Mouse (Mus musculus) ovary, postnatal 10 days (tissue): Measurements from ENCODE around the gene Rnf141.

ENCODE experiments used
- DNase-seq: peaks from one replicate; pipeline ENCODE4 v3.0.0; 2022; ENCODE audit warnings: low spot score

Gene Rnf141

GRCm38 (mm10) chr7:110833024-110833423 lies 11.2 kb downstream of the Rnf141 start:
- DNase-seq: no peak

GRCm38 (mm10) chr7:110823995-110824953 lies 20.0 kb downstream of the Rnf141 start:
- no peak for DNase-seq

DNA sequence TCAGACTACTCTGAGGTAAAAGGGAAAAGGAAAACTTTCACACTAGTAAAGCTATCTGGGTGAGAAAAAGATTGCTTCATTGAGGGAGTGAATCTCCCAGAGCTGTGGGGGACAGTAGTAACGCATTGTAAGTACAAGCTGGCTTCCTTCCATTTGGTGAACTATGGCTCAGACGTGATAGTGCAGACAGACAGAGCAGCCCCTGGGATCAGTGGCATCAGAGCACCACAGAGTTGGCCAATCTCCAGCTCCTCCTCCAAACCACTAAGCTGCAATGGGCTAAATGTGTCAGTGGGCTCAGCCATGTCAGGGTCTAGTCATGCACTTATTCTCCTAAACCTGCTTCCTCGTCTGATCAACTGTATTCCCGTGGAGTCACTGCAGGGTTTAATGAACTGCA lies 20.7 kb downstream of the Rnf141 start:
- DNase-seq: no peak

DNA sequence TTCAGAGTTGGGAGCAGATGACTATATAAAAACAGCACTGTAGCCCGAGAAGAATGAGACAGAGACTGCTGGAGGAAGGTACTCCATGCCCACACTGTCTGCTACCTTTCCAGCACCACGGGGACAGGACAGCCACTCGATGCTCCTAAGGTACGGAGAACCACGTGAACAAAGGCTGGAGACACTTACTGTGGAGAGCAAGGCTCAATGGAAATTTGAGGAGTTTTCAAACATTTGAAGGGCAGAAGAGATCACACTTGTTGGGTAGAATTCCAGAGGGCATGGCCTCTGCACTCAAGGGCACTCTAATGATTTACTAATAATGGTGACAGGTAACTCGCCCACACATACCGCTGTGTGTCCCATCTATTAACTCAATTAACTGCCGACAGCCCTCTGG lies 21.2 kb downstream of the Rnf141 start:
- DNase-seq: no peak

DNA sequence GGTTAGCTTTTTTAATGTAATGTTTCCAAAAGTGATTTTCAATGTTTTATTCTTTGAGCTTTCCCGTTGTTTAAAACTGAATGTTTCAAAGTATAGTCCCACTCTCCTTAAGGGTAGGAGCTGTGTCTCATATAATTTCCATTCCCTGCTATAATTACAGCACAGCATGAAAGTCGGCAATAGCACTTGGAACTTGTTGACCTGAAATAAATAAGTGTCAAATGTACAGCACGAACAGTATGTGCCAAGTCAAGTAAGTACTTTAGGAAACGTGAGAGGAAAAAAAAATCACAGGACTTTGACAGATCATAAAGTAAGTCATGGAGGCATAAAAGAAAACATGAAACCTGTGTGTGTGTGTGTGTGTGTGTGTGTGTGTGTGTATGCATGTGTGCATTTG lies 22.2 kb downstream of the Rnf141 start:
- DNase-seq: no peak

DNA sequence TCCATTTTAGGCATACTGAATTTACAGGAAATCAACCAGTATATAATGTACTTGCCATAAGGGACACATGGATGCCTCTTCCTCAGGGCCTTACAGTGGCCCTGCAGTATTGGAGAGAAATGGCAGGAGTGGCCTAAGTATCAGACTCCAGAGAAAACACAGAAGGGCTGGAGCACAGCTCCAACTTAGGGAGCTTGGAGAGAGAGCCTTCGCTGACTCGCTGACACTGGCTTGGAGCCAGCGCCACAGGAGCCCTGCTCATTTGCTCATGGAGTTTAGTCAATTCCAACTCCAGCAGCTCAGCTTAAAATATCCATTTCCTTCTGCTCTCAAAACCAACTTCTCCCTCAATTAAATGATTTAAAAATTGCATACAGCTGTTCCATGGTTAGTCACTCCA lies 22.6 kb downstream of the Rnf141 start:
- DNase-seq: no peak

DNA sequence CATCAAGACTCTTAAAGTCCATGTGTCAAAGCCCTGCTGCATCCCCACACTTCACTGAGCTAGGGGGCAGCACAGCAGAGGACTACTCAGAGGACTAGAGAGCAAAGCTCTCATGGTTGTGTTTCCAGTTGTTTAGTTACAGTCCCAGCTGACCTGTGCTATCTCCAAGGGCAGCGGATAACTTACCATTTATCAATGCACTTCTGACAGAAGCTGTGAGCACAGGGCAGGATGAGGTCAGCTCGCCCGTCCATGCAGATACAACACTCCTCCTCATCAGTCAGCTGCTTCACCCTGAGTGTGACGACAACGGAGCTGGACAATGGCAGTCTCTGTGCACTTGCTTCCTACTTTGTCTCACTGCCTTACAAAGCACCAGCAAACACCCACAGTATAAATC lies 23.2 kb downstream of the Rnf141 start:
- DNase-seq: no peak

- no peak for DNase-seq
These were observed 25.4 kb downstream of the Rnf141 start for GRCm38 (mm10) chr7:110818787-110819350.

GRCm38 (mm10) chr7:110818206-110818605 lies 26.1 kb downstream of the Rnf141 start:
- no peak for DNase-seq

DNA sequence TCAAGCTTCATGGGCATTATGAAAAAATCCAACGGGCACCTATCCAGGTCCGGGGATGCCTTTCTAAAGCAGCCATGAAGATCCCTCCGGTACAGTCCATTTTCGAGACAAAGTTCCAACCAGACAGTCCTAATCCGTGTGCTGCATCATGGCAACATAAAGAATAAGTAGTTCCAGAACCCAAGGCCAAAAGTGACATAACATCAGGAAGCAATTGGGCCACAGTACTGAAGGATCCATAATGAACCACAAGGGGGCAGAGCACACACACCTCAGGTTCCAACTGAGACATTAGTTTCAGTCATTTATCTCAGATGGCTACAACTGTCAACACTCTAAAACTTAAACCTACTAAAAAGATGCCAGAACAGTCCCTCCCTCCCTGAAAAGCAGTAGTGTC lies 28.2 kb downstream of the Rnf141 start:
- no peak for DNase-seq

DNA sequence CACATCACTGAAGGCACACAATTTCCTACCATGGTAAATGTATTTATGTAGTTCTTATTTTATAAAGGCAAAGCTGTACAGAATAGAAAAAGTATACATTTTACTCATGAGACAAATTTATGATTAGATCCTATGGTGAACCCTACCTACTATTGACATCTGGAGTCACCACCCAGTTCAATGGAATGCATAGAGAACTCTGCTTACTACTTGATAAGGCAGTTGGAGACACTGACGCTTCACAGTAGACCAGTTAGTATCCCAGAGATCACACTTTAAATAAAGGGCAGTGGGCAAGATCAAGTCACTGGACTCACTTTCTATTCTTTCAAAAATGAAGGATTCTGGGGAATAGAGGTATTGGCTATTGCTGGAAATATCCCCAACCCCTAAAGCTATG lies 30.3 kb downstream of the Rnf141 start:
- DNase-seq: no peak

DNA sequence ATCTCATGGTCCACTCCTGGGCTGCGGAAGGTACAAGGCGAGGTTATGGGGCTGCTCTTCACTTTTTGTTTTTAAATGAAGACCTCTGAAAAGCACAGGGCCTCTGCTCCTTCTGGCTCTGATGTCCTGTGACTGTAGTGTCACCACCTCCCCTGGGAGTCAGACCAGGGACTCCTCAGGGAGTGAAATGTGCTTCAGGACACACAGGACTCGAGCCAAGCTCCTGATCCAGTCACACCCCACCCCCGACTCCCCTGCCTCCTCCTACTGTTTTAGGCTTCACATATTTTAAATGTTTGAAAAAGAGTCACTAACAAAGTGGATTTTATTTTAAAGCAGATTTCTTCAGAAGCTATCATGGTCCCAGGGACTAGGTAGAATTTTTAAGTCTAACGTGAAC lies 32.7 kb downstream of the Rnf141 start:
- DNase-seq: no peak

GRCm38 (mm10) chr7:110810995-110811394 lies 33.3 kb downstream of the Rnf141 start:
- no peak for DNase-seq

GRCm38 (mm10) chr7:110809585-110810557 lies 34.4 kb downstream of the Rnf141 start:
- DNase-seq: no peak

DNA sequence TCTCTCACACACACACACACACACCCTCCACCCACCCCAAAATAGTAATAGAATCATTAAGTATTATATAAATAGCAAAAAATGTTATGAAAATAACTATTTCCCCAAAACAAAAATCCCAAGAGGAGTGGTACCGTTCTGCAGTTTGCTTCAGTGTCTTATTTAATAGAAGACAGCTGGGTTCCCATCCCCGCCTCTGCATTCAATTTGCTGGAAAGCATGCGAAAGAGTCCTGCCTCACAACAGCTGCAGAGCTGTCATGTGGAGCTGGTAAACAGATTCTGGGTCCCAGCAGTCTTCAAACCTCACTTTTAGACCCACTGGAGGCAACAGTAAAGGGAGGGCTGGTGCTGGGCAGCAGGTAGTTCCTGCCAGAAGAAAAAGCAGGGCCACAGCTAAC lies 35.3 kb downstream of the Rnf141 start:
- DNase-seq: no peak

DNA sequence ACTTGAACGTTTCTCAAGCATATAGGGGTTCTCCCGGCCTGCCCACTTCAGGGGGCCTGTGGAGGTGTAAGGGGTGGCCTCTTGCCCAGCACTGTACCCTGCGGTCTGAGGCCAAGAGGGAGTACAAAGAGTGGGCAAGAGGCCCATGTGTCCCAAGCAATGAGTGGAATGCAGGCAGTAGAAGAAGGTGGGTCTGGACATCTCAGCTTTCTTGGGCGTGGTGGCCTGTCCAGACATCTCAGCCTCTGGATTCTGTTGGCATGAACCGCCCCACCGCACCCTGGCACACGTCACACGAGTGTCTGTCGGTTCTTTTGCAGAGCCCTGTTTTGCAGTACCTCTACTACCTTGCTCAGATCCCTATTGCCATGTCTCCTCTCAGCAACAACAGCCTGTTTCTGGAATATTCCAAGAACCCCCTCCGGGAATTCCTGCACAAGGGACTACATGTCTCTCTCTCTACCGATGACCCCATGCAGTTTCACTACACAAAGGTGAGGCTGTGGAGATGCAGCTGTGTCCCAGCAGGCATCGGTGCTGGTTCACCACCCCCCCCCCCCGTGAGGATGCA lies 36.7 kb downstream of the Rnf141 start:
- DNase-seq: no peak

DNA sequence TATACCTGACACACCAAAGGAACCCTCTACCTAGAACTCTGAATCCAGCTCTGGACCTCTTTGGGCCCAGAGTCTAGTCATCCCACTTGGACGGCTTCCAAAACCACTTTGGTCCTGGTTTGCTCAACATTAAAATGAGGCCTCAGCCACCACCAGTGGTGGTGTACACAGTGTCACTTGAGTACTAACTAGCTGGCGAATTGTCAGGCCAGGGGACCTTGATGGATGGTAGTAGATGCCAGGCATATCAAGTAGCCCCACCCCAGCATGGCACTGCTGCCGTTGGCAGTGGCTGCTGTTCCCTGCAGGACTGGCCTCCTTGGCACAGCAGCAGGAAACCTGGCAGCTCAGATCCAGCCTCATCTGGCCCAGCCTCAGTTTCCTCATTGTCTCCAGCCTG lies 40.0 kb downstream of the Rnf141 start:
- DNase-seq: no peak

- DNase-seq: no peak
These were observed 41.1 kb downstream of the Rnf141 start for GRCm38 (mm10) chr7:110803131-110803530.

DNA sequence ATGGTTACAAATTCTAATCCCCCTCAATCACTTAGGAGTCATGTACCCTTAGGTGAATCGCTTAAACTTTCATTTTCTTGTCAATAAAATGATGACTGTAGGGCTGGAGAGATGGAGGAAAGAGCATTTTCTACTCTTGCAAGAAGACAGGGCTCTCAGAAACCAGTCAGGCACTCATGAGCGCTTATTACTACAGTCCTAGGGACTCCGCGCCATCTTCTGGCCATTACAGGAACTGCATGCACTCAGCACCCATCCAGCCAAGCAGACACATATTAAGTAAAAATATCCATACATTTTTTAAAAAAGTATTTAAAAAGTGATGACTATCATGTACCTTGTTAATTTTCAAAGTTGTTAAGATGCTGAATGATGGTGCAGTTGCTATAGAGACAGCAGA lies 43.2 kb downstream of the Rnf141 start:
- DNase-seq: peak; percentile 71

DNA sequence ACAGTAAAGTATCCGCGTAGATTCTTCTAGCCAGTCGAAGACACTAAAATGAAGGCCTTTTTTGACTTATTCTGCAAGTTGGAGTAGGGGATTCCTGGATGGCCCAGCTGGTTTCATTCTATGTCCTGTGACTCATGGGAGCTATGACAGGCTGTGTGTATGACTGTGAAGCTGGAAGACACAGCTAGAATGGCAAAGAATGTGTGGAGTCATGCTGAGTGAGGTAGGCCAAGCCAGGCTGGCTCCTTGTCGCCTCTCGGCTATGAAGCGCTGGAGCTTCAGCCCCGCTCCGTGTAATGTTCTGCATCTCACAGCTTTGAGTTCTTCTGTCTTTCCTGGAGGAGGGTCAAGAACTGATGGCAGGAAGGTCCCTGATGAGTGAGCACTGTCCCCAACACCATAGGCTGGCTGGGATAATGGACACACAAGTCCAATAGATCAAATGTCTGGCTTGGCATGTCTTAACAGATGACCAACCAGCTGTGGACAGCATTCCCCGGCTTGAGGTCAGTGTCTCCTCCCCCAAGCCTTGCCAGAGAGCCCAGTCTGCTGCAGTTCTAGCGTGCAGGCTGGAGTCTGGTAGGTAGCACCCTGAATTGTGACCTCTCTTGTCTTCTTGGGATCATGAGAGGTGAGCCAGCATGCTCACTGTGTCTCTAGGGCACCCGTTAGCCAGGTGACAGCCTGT lies 46.4 kb downstream of the Rnf141 start:
- DNase-seq: no peak

GRCm38 (mm10) chr7:110796367-110797051 lies 47.7 kb downstream of the Rnf141 start:
- DNase-seq: no peak
